Mouse (Mus musculus) heart, adult 9 months (tissue): Measurements from ENCODE around the gene Mettl17.
"Not testable (repeated sequence)": the region's sequence is repeated elsewhere in the genome, so short reads cannot be mapped to it uniquely, and the experiment has no call there.

Experiments
- DNase-seq, 2 experiments: peaks; one replicate each; pipeline ENCODE4 v3.0.0; 2022; ENCODE audit warnings: low spot score in 2 of 2

The Mettl17 gene

DNA sequence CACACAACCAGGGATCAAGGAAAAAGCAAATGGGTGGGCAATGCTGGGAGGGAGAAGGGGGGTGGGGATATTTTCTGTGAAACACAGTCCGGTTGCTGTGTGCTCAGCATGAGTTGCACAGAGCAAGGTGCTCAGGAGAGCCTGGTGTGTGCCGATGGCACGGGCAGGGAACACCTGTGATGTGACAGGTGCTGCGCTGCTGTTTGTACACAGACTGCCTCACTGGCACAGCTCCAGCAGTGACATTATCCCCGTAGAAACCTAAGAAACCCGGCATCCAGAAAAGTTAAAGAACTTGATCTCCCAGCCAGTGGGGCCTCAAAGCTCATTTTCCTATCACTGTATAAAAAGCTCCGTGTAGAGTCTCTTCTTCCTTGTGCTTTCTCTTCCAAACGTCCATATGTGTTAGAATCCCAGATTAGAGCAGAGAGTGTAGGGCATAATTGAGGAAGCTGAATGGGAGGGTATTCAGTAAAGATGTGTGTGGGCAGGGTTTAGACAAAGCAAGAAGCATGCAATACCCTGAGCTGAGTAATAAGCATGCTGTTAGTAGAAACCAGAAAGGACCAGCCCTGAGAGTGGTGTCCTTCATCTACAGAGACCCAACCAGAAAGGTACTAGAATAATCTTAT, 12.0 kb downstream of the Mettl17 start:
- DNase-seq = no peak

DNA sequence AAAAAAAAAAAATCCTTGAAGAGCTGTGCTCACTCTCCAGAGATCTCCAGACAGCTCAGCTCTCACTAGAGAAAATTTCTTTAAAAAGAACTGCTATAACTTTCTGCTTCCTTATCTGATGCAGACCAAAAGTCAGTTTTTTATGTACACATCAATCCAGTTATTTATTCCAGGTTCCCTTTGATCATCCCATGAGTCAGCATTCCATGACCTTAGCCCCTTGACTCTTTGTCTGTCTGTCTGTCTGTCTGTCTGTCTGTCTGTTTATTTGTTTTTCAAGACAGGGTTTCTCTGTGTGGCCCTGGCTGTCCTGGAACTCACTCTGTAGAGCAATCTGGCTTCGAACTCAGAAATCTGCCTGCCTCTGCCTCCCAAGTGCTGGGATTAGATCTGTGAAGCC, 14.7 kb downstream of the Mettl17 start:
- DNase-seq = no peak

DNA sequence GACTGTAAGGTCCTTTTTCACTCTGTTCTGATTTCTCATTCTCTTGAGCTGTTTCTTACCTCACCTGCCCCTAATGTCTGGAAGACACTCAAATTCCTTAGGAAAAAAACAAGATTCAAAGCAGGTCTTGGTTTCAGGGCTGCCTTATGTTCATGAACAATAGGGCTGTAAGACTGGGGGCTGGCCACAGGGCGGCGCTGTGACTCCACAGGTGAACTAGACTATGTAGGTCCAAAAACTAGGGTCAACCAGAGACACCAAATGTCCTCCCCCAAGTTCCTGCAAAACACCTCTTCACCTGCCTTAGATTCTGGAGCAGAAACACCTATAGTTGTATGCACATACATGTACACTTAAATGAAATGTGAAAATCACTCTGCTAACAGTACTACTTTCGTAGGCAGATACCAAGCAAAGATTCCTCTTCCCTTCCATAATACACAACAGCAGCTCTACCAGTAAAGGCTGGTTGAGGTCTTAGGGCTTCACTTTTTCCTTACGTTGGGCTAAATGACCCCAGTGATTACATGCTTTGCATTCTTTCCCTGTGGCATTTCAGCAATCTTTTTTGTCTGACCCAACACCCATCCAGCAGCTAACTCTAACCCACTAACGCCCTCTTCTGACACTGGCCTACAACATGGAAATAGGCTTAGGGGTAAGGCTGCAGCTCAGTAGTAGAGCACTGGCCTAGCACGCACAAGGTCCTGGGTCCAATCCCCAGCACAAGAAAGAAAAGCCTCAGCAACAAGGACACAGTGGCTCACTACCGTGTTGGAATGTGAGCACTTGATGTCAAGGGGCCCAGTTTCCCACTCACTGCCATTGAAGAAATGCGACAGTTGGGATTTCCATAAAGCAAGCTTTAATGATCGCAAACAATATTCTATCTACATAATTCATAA, 18.4 kb downstream of the Mettl17 start:
- peak; percentile 22 to 71 for DNase-seq

DNA sequence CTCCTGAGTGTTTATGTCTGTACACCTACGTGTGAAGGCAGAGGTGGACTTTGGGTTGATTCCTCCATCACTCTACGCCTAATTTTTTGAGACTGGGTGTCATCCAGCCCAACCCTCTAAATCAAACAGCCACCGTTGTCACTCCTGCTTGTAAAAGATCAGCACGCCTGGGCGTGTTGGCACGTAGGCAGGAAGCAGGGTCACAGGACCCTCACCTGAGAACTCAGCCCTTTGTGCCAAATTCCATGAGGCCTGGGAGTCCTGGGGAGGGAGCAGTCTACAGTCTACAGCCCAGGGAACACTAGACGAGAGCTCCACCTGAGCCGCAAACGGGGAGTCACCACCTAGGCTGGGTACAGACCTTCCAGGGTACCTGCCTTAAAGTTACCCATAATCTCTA, 19.1 kb downstream of the Mettl17 start:
- DNase-seq = no peak

DNA sequence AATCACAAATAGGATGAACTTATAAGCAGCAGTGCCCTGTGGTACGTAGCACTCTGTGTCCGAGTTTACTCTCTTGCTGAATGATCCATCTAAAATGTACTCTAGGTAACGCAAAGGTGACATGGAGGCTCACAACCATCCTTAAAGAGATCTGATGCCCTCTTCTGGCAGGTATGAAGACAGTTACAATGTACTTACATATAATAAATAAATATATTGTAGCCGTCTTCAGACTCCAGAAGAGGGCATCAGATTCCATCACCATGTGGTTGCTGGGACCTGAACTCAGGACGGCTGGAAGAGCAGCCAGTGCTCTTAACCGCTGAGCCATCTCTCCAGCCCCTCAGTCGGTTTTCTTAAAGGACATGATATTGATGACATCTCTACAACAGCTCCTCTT, 20.1 kb downstream of the Mettl17 start:
- no peak for DNase-seq

DNA sequence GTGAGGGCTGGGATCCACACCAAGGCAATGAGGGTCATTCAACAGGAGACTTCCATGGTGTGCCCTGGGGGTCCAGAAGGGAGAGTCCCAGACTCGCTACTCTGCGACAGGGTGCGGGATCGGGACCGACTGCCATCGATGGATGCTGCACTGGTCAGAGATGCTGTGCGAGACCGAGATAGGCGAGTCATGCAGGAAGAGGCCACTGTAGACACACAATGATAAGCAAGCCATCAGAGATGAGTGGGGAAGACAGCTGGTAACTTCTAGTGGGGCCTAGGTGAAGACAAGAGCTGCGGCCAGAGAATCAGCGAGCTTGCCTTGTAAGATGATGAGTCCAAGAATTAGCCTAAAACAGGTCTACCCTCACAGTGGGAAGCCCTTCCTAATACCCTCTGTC, 21.5 kb downstream of the Mettl17 start:
- DNase-seq = no peak

DNA sequence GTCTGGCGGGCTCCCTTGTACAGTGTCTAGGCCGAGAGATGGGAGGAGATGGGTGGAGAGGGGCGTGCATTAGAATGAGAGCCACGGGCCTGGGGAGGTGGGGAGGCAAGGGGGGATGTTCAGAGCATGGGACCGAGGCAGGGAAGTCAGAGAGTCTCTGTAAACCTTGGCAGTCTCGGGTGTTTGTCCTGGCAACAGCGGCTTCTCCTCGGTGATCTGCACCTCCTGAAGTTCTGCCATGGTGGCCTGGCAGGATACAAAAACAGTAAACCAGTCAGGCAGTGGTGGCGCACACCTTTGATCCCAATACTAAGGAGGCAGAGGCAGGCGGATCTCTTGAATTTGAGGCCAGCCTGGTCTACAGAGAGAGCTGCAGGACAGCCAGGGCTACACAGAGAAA, 26.7 kb downstream of the Mettl17 start:
- no peak for DNase-seq

DNA sequence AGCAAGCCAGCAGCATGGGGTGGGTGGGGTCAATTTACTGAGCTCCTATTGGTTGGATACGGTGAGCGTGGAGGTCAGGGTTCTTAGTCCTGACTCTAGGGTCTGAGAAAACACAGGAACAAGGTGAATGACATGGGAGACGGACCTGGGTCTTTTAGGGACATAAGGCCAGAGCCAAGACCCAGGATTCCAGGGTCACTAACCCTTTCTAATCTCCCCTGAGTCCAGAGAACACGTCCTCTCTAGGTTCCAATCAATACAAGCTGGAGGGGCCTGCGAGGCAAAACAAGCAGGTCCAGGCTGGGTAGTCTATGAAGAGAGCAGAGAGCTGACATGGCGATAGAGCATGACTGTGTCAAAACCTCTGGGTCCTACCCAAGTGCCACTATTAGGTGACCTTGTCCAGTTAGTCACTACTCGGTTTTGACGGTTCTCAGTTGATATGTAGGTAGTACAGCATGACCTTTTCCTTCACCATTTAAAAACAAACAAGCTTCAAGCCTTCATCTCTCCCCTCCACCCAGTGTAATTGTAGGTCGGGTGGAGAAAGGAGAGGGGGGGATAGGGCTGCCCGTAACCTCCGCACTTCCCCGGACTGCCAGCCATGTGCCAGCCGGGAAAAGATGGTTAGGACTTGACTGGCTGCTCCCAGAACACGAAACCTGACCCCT, 27.9 kb downstream of the Mettl17 start:
- DNase-seq = peak; percentile 58 to 63

DNA sequence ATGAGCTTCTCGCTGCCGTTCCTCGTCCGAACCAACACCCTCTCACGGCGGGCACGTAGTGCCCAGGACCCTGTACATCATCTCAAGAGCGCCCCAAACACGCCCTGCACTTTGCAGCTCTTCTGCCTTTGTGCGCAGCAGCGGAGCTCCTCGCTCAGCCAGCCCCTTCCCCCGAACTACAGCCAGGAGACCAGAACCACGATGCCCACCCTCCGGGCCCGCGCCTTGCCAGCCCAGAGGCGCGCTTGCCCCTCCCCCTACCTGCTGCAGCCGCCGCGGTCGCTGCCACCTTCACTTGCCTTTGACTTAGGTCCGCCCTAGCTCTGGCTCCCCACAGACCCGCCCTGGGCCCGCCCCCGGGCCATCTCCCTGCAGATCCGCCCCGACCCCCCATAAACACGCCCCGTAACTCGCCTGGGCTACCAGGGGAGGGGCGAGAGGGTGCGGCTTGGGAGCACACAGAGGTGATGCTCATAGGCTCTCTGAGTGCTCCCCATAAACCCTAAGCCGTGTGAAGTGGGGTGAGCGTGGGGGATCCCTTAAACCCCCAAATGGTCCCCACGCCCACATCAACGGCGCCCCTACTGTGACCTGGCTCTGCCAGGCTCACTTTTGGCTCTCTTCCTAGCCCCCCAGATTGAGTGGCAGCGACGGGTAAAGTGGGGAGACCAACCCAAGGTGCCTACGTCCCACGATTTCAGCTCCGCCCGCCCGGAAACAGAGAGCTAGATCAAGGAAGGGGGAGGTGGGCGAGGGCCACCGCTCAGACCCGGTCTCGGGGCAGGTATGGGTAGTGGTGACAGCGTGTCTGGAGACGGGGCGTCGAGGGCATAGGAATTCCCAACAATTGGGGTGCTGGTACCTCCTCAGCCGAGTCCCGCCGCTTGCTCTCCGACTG, 28.7 kb downstream of the Mettl17 start:
- peak; percentile 89 to 92 for DNase-seq

DNA sequence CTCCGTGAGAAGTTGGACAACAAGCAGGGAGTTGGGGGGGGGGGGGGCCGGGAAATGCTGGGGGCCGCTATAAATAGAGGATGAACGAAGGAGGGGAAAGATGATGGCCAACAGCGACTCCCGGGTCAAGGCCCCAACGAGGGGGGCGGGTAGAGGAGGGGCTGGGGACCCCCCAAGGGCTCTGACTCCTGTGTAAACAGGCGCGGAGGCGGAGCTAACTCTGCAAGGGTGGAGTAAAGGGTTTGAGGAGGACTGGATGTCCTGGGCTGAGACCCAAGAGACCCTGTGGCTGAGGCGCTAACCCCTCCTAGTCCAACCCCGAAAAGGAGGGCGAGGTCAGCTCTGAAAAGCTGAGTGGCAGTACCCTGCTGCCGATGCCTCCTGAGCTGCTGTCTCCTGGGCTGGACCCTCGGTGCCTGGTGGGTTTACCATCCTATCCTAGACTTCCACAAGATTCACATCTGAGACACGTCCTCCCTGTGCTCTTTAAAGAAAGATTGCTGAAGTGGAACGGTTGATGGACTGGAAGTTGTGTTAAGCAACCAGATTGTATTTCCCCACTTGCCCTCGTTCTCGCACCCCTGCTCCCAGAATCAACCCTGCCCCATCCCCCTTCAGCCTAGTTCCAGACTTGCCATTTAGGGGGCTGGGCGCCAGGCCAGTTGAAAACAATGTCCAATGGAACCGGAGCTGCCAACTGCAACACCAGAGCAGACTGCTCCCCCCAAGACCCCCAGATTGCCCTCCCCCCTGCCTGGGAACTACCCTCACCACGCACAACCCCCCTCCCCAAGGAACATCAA, 29.5 kb downstream of the Mettl17 start, which contains the start of gene Ndrg2:
TSS of gene Ndrg2 (minus strand) at position 199 of the 803 bp plus-strand sequence.
- DNase-seq = peak; percentile 91 to 93

DNA sequence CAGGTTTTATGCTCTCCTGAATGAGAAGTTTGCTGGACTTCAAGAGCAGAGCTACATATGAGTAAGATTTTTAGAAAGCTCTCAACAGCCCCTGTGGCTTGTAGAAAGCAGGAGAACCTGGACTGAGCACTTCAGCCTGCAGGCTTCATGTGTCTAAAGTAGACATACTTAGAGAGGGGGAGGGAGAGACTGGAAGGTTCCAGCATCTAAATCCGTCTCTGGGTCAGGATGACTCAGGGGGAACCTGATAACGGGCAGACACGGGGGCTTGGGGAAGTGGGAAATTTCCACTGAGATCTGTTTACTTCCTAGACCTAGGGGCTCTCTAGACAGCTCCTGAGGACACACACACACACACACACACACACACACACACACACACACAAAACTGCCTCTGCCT, 30.4 kb downstream of the Mettl17 start:
- peak; percentile 59 to 63 for DNase-seq

DNA sequence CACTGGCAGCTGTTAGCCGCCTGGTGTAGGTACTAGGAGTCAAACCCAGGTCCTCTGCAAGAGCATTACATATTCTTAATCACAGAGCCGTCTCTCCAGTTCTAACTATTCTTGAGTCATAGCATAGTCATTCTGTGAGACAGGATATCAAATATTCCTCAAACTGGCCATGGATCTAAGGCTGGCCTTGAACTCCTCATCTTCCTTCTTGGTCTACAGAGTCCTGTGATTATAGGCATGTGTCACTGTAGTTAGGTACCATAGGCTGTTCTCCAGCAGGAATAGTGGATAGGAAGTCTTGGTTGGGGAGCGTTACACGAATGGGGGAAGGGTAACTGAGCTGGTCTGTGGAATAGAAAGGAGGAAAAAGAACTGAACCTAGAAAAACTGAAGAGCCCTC, 31.9 kb downstream of the Mettl17 start:
- no peak for DNase-seq

DNA sequence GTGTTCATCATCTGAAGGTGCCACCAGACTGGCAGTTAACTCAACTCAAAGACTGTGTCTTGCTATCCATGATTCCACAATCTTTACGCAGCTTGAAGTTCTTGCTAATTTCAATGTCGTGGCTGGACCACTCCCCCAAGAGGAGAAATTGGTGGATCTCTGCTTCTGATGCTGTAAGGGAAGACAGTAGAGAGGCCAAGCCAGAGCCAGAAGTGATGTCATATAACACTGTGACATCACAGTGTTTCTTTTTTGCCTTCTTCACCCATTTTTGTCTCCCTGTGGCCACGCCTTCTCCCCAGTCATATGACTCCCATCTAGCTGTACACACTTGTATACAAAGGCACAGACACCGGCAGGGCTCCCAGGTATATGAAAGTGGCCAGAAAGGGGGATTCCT, 33.5 kb downstream of the Mettl17 start, which contains the start of gene Tppp2:
TSS of gene Tppp2 (plus strand) at position 301 of the 400 bp plus-strand sequence.
- DNase-seq = no peak

DNA sequence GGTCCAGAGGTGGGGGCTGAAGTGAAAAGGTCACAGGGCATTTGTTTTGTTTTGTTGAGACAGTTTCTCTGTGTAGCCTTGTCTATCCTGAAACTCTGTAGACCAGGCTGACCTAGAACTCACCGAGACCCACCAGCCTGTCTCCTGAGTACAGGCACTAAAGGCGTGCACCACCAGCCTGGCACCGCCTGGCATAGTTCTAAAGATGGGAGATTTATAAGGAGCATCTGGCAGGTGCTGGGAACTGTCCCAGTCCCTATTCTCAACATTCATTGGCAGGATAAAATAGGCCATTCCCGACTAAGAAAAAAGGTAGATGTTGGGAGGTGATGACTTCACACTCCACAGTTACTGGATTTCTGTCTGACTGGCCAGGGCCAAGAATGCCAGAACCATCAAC, 34.3 kb downstream of the Mettl17 start:
- no peak for DNase-seq

DNA sequence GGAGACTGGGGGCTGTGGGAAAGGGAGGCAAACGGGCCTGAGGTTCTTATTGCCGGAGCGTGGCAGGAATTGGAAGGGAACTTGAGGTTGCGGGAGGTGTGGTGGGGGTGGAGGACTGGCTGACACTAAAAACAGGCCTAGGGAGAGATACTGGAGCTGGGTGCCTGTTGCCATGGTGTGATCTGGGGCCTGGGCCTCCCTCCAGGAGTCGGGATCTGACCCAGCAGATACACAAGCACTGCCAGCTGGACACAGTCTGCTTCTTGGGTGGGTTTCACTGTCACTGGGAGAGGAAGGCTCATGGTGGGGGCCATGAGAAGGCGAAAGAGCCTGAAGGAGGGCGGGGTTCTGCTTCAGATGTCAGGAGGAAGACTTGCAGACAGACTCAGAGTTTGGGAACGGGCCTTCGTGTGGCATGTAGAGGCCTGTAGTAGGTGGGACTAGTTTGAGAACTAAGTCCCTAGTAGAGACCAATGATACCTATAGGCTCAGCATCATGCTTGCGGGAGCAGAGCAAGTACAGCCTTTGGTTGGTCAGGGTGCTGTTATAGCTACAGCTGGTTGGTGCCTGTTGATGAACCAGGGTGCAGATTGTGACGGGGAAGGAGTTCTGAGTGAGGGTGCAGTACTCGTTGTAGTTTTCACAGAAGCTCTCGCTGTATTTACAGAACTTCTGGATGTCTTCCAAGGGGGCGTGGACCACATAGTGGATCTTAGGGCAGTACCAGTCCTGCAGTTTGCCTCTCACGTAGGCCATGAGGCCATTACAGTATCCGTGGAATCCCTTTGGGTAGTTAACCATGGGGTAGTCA, 37.3 kb downstream of the Mettl17 start:
- peak; percentile 74 to 79 for DNase-seq

DNA sequence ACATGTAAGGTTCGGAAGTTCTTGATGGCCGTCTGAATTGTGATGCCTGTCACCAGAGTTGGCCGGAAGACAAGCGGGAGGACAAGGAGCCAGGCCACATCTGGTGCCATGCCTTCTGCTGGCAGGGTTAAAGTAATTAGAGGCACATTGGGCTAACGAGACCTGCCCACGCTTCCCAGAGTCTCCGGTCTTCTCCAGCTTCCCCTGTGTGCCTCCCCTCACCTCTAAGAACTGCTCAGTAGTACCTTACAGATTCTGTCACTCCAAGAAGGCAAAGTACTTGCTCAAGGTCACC, 37.9 kb downstream of the Mettl17 start, which contains the start of gene Rnase13:
TSS of gene Rnase13 (minus strand) at position 203 of the 295 bp plus-strand sequence.
- no peak for DNase-seq

DNA sequence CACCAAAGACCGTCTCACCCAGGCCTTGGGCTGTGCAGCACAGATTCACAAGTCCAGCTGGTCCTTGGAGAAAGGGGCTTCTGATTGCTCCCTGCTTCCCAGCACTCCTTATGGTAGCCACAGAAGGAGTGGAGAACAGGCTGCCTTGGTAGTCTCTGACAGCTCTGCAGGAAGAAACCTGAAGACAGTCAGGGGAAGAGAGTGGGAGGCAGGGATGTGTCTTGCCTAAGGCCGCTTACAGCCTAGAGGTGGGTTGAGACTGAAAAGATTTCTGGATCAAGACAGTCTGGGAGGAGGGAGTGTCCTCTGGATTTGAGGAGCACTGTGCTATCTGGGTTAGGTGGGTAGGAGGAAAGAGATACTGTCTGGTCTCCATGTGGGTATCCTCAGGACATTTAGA, 38.3 kb downstream of the Mettl17 start:
- DNase-seq = no peak

DNA sequence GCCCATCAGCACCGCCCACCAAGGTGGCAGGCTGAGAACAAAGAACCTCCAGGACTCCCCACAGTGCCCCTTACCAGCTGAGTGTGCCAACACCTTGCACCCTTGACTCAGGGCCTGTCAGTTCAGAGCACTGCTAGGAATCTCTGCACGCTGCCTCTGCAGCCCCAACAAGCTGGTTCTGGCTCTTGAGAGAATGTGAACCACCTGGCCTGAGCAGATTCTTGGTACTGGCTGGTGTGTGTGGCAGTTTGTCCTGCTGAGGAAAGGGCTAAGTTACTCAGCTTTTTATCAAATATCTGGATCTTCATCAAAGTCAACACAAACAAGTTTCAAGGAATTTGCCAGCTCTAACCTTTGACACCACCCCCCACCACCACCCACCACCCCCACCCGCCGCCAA, 38.9 kb downstream of the Mettl17 start:
- DNase-seq = no peak

DNA sequence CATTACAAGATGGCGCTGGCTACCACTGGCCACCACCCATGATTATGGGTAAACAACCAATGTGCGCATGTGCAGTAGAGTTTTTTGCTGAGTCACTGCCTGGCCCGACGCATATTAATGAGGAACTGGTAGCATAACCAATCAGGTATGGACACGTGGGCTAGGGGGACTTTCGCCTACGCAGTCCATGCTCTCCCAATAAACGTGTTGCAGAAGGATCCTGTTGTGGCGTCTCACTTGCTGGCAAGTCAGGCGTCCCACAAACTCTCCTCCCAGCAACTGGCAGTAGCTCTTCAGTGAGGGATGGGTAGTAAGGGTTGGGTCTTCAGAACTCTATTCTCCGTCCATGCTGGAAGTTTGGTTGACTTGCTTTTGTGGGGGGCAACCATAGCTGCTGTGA, 42.3 kb downstream of the Mettl17 start:
- not testable (repeated sequence) for DNase-seq
